Mouse (Mus musculus): ENCODE measurements at regions not wholly inside any gene's neighbourhood (a gene's known extent, or its start where the extent isn't known, plus 50 kb on each side); places are given as distances from the start of the nearest gene placed in this dataset.

GRCm38 (mm10) chr13:51018366-51018765 is 82.3 kb upstream of the Spin1 start:
- Histone ChIP-seq H3K27me3 (ENCODE audit: control insufficient read depth, insufficient read depth, insufficient read length) (no peaks in the 10 kb centered on the region), H3K79me2 (ENCODE audit: control insufficient read depth, insufficient read depth) (no peaks in the 10 kb centered on the region), H3K4me3 (no peak overlapping the region), H3K4me2 (ENCODE audit: low read depth) (peak overlapping the region; percentile 38), H3ac (ENCODE audit: control insufficient read depth, insufficient read length) (no peak overlapping the region), H3K36me3 (ENCODE audit: control insufficient read depth, insufficient read depth) (no peaks in the 10 kb centered on the region)
- no peak for TF ChIP-seq USF1 (IDR thresholded peaks at IDR 0.05; ENCODE audit: low read depth)
- no peak for TF ChIP-seq E2F4 (IDR thresholded peaks at IDR 0.05; ENCODE audit: insufficient read depth)
- TF ChIP-seq MYOG (IDR thresholded peaks at IDR 0.05; ENCODE audit: control insufficient read depth in 1 of 3, insufficient read depth in 1 of 3, insufficient read length in 2 of 3, low read depth in 2 of 3), result peak in 1 of 3 experiments; percentile 60
- peak in 2 of 3 experiments; percentile 22 to 60 for TF ChIP-seq MYOD1 (IDR thresholded peaks at IDR 0.05; ENCODE audit: control insufficient read depth in 1 of 3, insufficient read length in 2 of 3, low read depth in 2 of 3)
- no peak for TF ChIP-seq SRF (IDR thresholded peaks at IDR 0.05; ENCODE audit: control insufficient read depth, insufficient read length, low read depth)
- no peak for TF ChIP-seq POLR2AphosphoS2 (IDR thresholded peaks at IDR 0.05; ENCODE audit: insufficient read length, low read depth)
- no peak for TF ChIP-seq MAX (IDR thresholded peaks at IDR 0.05; ENCODE audit: low read depth)
- peak; percentile 9 for TF ChIP-seq TCF12 (IDR thresholded peaks at IDR 0.05; ENCODE audit: insufficient read depth, poor library complexity, severe bottlenecking)
- no peak for TF ChIP-seq POLR2A (IDR thresholded peaks at IDR 0.05; ENCODE audit: insufficient read length, low read depth)

GRCm38 (mm10) chr13:51022401-51023250 is 78.1 kb upstream of the Spin1 start:
- Histone ChIP-seq H3ac (ENCODE audit: control insufficient read depth, insufficient read length) (no peak overlapping the region), H3K79me2 (ENCODE audit: control insufficient read depth, insufficient read depth) (no peaks in the 10 kb centered on the region), H3K27me3 (ENCODE audit: control insufficient read depth, insufficient read depth, insufficient read length) (no peaks in the 10 kb centered on the region), H3K4me2 (ENCODE audit: low read depth) (peak overlapping the region; percentile 30), H3K36me3 (ENCODE audit: control insufficient read depth, insufficient read depth) (no peaks in the 10 kb centered on the region), H3K4me3 (no peak overlapping the region)
- TF ChIP-seq MAX (IDR thresholded peaks at IDR 0.05; ENCODE audit: low read depth) (no peak), E2F4 (IDR thresholded peaks at IDR 0.05; ENCODE audit: insufficient read depth) (no peak), POLR2AphosphoS2 (IDR thresholded peaks at IDR 0.05; ENCODE audit: insufficient read length, low read depth) (no peak), POLR2A (IDR thresholded peaks at IDR 0.05; ENCODE audit: insufficient read length, low read depth) (no peak), SRF (IDR thresholded peaks at IDR 0.05; ENCODE audit: control insufficient read depth, insufficient read length, low read depth) (no peak), MYOD1 (IDR thresholded peaks at IDR 0.05; ENCODE audit: control insufficient read depth in 1 of 3, insufficient read length in 2 of 3, low read depth in 2 of 3) (no peak), MYOG (IDR thresholded peaks at IDR 0.05; ENCODE audit: control insufficient read depth in 1 of 3, insufficient read depth in 1 of 3, insufficient read length in 2 of 3, low read depth in 2 of 3) (no peak), TCF12 (IDR thresholded peaks at IDR 0.05; ENCODE audit: insufficient read depth, poor library complexity, severe bottlenecking) (no peak)

- H3ac ChIP-seq (ENCODE audit: control insufficient read depth, insufficient read length), result no peak overlapping the region
- H3K79me2 ChIP-seq (ENCODE audit: control insufficient read depth, insufficient read depth), result no peaks in the 10 kb centered on the region
- no peak overlapping the region for H3K4me3 ChIP-seq
- TF ChIP-seq TCF3 (IDR thresholded peaks at IDR 0.05; ENCODE audit: insufficient read length, low read depth), result no peak
- TF ChIP-seq POLR2AphosphoS2 (IDR thresholded peaks at IDR 0.05; ENCODE audit: insufficient read length, low read depth), result no peak
- no peak for TF ChIP-seq E2F4 (IDR thresholded peaks at IDR 0.05; ENCODE audit: insufficient read depth)
- no peak for TF ChIP-seq MAX (IDR thresholded peaks at IDR 0.05; ENCODE audit: low read depth)
- TF ChIP-seq REST (IDR thresholded peaks at IDR 0.05; ENCODE audit: insufficient read depth, insufficient read length), result no peak
- no peak for TF ChIP-seq TCF12 (IDR thresholded peaks at IDR 0.05; ENCODE audit: insufficient read depth, poor library complexity, severe bottlenecking)
- TF ChIP-seq MYOG (IDR thresholded peaks at IDR 0.05; ENCODE audit: control insufficient read depth in 1 of 3, insufficient read depth in 1 of 3, insufficient read length in 2 of 3, low read depth in 2 of 3), result no peak
- TF ChIP-seq MYOD1 (IDR thresholded peaks at IDR 0.05; ENCODE audit: control insufficient read depth in 1 of 3, insufficient read length in 2 of 3, low read depth in 2 of 3), result no peak
- no peak for TF ChIP-seq POLR2A (IDR thresholded peaks at IDR 0.05; ENCODE audit: insufficient read length, low read depth)
- no peak for TF ChIP-seq SRF (IDR thresholded peaks at IDR 0.05; ENCODE audit: control insufficient read depth, insufficient read length, low read depth)
- TF ChIP-seq CEBPB (IDR thresholded peaks at IDR 0.05; ENCODE audit: insufficient read depth, poor library complexity, severe bottlenecking), result no peak
- TF ChIP-seq USF1 (IDR thresholded peaks at IDR 0.05; ENCODE audit: low read depth), result no peak
- peak overlapping the region; percentile 8 for H3K4me2 ChIP-seq (ENCODE audit: low read depth)
- no peaks in the 10 kb centered on the region for H3K36me3 ChIP-seq (ENCODE audit: control insufficient read depth, insufficient read depth)
- no peaks in the 10 kb centered on the region for H3K27me3 ChIP-seq (ENCODE audit: control insufficient read depth, insufficient read depth, insufficient read length)
These were observed 77.4 kb upstream of the Spin1 start for GRCm38 (mm10) chr13:51023271-51023670.

- H3K4me3 ChIP-seq, result no peak overlapping the region
- no peaks in the 10 kb centered on the region for H3K36me3 ChIP-seq (ENCODE audit: control insufficient read depth, insufficient read depth)
- TF ChIP-seq POLR2AphosphoS2 (IDR thresholded peaks at IDR 0.05; ENCODE audit: insufficient read length, low read depth), result no peak
- no peaks in the 10 kb centered on the region for H3K27me3 ChIP-seq (ENCODE audit: control insufficient read depth, insufficient read depth, insufficient read length)
- no peaks in the 10 kb centered on the region for H3K79me2 ChIP-seq (ENCODE audit: control insufficient read depth, insufficient read depth)
- no peak overlapping the region for H3ac ChIP-seq (ENCODE audit: control insufficient read depth, insufficient read length)
- H3K4me2 ChIP-seq (ENCODE audit: low read depth), result no peak overlapping the region
These were observed 74.3 kb upstream of the Spin1 start for GRCm38 (mm10) chr13:51026311-51026918.

Measured in myocyte (in vitro differentiated cells).